33 mouse cellular contexts compared by ENCODE assay signal in genomic region chr11:77378622-77379021, GRCm38 (mm10).
"Had no signal": no experiment of that assay in that cellular context is flagged by ENCODE, and none has a peak within 500 bp of the region (broad histone marks: within the 10 kb centered on the region; RNA-seq: fewer than 3 reads in every experiment).

No protein-coding gene starts in this region.

- H3K4me2 ChIP-seq: heart, embryonic 12.5 days; heart, embryonic 13.5 days; heart, embryonic 15.5 days; hindbrain, embryonic 12.5 days; hindbrain, embryonic 13.5 days; hindbrain, embryonic 14.5 days; hindbrain, embryonic 15.5 days; kidney, embryonic 15.5 days had no signal

- DNase-seq: heart, postnatal 10 days; heart, postnatal 14 days; heart, postnatal 36 days; heart, postnatal 4 days; kidney, adult 11 months; kidney, adult 18-20 months; kidney, adult 2 months; kidney, adult 8-10 months; kidney, adult 9 months; kidney, postnatal 10 days; kidney, postnatal 14 days; kidney, postnatal 25 days; kidney, postnatal 36 days; kidney, postnatal 4 days; layer of hippocampus, adult 9-11 months; layer of hippocampus, postnatal 36 days had no signal

- H3K27me3 ChIP-seq: heart, embryonic 12.5 days; heart, embryonic 13.5 days; heart, embryonic 15.5 days; hindbrain, embryonic 12.5 days; hindbrain, embryonic 13.5 days; hindbrain, embryonic 15.5 days; kidney, embryonic 15.5 days had no signal

- H3K9ac ChIP-seq: heart, embryonic 12.5 days; heart, embryonic 13.5 days; heart, embryonic 15.5 days; hindbrain, embryonic 12.5 days; hindbrain, embryonic 13.5 days; hindbrain, embryonic 14.5 days; hindbrain, embryonic 15.5 days; kidney, embryonic 15.5 days had no signal

- H3K9me3 ChIP-seq: heart, embryonic 12.5 days; heart, embryonic 13.5 days; heart, embryonic 15.5 days; hindbrain, embryonic 10.5 days; hindbrain, embryonic 12.5 days; hindbrain, embryonic 13.5 days; hindbrain, embryonic 15.5 days; kidney, embryonic 15.5 days had no signal

- H3K4me1 ChIP-seq: hindbrain, embryonic 10.5 days; hindbrain, embryonic 12.5 days; hindbrain, embryonic 15.5 days; kidney, embryonic 15.5 days had no signal

- ATAC-seq: hindbrain, embryonic 16.5 days; hindbrain, postnatal 0 days; inflammation-experienced regulatory T-cells, adult 6 months; intestine, embryonic 16.5 days; intestine, postnatal 0 days had no signal

- H3K4me3 ChIP-seq: heart, embryonic 12.5 days; heart, embryonic 13.5 days; heart, embryonic 15.5 days; hindbrain, embryonic 10.5 days; hindbrain, embryonic 12.5 days; hindbrain, embryonic 13.5 days; hindbrain, embryonic 15.5 days; kidney, embryonic 15.5 days; layer of hippocampus, adult 2 months; left cerebral cortex, adult 2 months had no signal

- H3K36me3 ChIP-seq: heart, embryonic 15.5 days; hindbrain, embryonic 12.5 days; hindbrain, embryonic 13.5 days; hindbrain, embryonic 15.5 days; kidney, embryonic 15.5 days had no signal

- H3K27ac ChIP-seq: heart, embryonic 15.5 days; hindbrain, embryonic 10.5 days; hindbrain, embryonic 12.5 days; hindbrain, embryonic 13.5 days; hindbrain, embryonic 14.5 days; hindbrain, embryonic 15.5 days; hindbrain, postnatal 0 days; kidney, embryonic 15.5 days; kidney, postnatal 0 days; layer of hippocampus, adult 2 months; left cerebral cortex, adult 2 months had no signal
